Mouse (Mus musculus) liver, embryonic 14.5 days (tissue): ENCODE measurements at regions not wholly inside any gene's neighbourhood (a gene's known extent, or its start where the extent isn't known, plus 50 kb on each side); places are given as distances from the start of the nearest gene placed in this dataset.

ENCODE experiments used
- CTCF ChIP-seq: IDR thresholded peaks from 2 replicates; pipeline ENCODE4 v1.5.1; 2016; ENCODE audit warnings: antibody characterized with exemption, low read depth, control low read depth
- EP300 ChIP-seq: IDR thresholded peaks from 2 replicates; pipeline ENCODE4 v1.6.1; 2016; ENCODE audit warnings: antibody characterized with exemption, low read depth

GRCm38 (mm10) chr12:77059679-77060059, 97.7 kb upstream of the Max start:
- TF ChIP-seq CTCF = no peak
- no peak for TF ChIP-seq EP300
